ENCODE assay signal across 10 mouse cellular contexts in genomic region chr16:89816506-89817172, GRCm38 (mm10).
DNase-seq lines count a peak whose midpoint lies in the region; ATAC-seq lines count a peak whose summit lies in the region.
"Had no signal": no experiment of that assay in that cellular context is flagged by ENCODE, and none has a peak within 500 bp of the region (broad histone marks: within the 10 kb centered on the region; RNA-seq: fewer than 3 reads in every experiment).

No protein-coding gene starts in this region.

- H3K27ac ChIP-seq in neural tube, embryonic 12.5 days = no peak overlapping the region
- no peak overlapping the region for H3K27ac ChIP-seq in limb, embryonic 12.5 days
- H3K27ac ChIP-seq in neural tube, embryonic 15.5 days (replicated peaks) = no peak overlapping the region
- H3K27ac ChIP-seq: limb, embryonic 13.5 days had no signal

- H3K4me3 ChIP-seq in neural tube, embryonic 12.5 days = no peak overlapping the region
- H3K4me3 ChIP-seq in limb, embryonic 12.5 days (replicated peaks) = peak overlapping the region; percentile 45; the same call in 1 of the 2 replicates
- H3K4me3 ChIP-seq in neural tube, embryonic 15.5 days (replicated peaks) = 0 out of 2 replicates have a peak overlapping the region, but pooled peaks have one; percentile 0
- H3K4me3 ChIP-seq: limb, embryonic 13.5 days had no signal

- H3K9ac ChIP-seq in neural tube, embryonic 12.5 days = 0 out of 2 replicates have a peak overlapping the region, but pooled peaks have one; percentile 2
- H3K9ac ChIP-seq in limb, embryonic 12.5 days (replicated peaks) = no peak overlapping the region
- no peak overlapping the region for H3K9ac ChIP-seq in neural tube, embryonic 15.5 days (replicated peaks)
- H3K9ac ChIP-seq: limb, embryonic 13.5 days had no signal

- 26% methylated on average over 13 of the region's 13 CpGs for WGBS in neural tube, embryonic 12.5 days
- WGBS in limb, embryonic 12.5 days = 38% methylated on average over 13 of the region's 13 CpGs
- WGBS in neural tube, embryonic 15.5 days = 37% methylated on average over 13 of the region's 13 CpGs

- H3K4me2 ChIP-seq in neural tube, embryonic 12.5 days (replicated peaks) = peak overlapping the region; percentile 83
- peak overlapping the region; percentile 88 for H3K4me2 ChIP-seq in limb, embryonic 12.5 days
- H3K4me2 ChIP-seq in neural tube, embryonic 15.5 days = peak overlapping the region; percentile 66

- DNase-seq in frontal cortex, postnatal 10 days (ENCODE audit: low spot score in 2 of 2) = no peak
- DNase-seq in neural tube, embryonic 10.5 days (ENCODE audit: extremely low spot score, low spot score) = no peak
- no peak for DNase-seq in gastrocnemius, adult 8-10 months (ENCODE audit: low spot score in 2 of 2)
- no peak for DNase-seq in urinary bladder, adult 18-20 months (ENCODE audit: low spot score in 2 of 2)
- DNase-seq: spleen, adult 18-20 months had no signal

- no peaks in the 10 kb centered on the region for H3K9me3 ChIP-seq in neural tube, embryonic 12.5 days
- no peaks in the 10 kb centered on the region; the same call in 1 of the 2 replicates for H3K9me3 ChIP-seq in limb, embryonic 12.5 days
- H3K9me3 ChIP-seq in neural tube, embryonic 15.5 days (replicated peaks) = no peaks in the 10 kb centered on the region
- H3K9me3 ChIP-seq: limb, embryonic 13.5 days had no signal

- H3K36me3 ChIP-seq in neural tube, embryonic 12.5 days = peaks cover 4% of the 10 kb centered on the region; the same call in 1 of the 2 replicates
- peaks cover 43% of the 10 kb centered on the region for H3K36me3 ChIP-seq in limb, embryonic 12.5 days
- H3K36me3 ChIP-seq in neural tube, embryonic 15.5 days = peaks cover 15% of the 10 kb centered on the region

- peaks cover 8% of the 10 kb centered on the region; the same call in 1 of the 2 replicates for H3K27me3 ChIP-seq in neural tube, embryonic 12.5 days (replicated peaks)
- peaks cover 3% of the 10 kb centered on the region; the same call in 1 of the 2 replicates for H3K27me3 ChIP-seq in limb, embryonic 12.5 days
- H3K27me3 ChIP-seq in neural tube, embryonic 15.5 days (replicated peaks) = no peaks in the 10 kb centered on the region

- H3K4me1 ChIP-seq in neural tube, embryonic 12.5 days = peaks cover 25% of the 10 kb centered on the region
- peaks cover 34% of the 10 kb centered on the region for H3K4me1 ChIP-seq in limb, embryonic 12.5 days (replicated peaks)
- H3K4me1 ChIP-seq in neural tube, embryonic 15.5 days = peaks cover 25% of the 10 kb centered on the region

- ATAC-seq in frontal cortex, adult (ENCODE audit: low TSS enrichment) = peak; percentile 77
- no peak for ATAC-seq in neural tube, embryonic 12.5 days (ENCODE audit: low FRiP score, low read depth)
- no peak for ATAC-seq in limb, embryonic 12.5 days (ENCODE audit: insufficient number of reproducible peaks, insufficient read depth, low FRiP score, low TSS enrichment, low read depth)
- no peak for ATAC-seq in neural tube, embryonic 15.5 days (ENCODE audit: low FRiP score)
